Mouse (Mus musculus) activated CD4-positive, CD25-positive, alpha-beta regulatory T cell, adult 4 months (primary cell): ENCODE data around the gene D630023F18Rik. TPM values are rescaled to one million over a fixed set of nuclear protein-coding genes. Genes with fewer than 3 reads are reported as not detected.

ENCODE experiments used
- ATAC-seq: one replicate; pipeline ENCODE4 v1.8.0; 2017
- polyA plus RNA-seq, 2 experiments: library from polyadenylated mRNA; unstranded; fragments of 100-300 nt; shearing (Covaris generic); gene quantifications; one replicate each; pipeline ENCODE4 v1.2.1; 2017

D630023F18Rik gene
- not detected for polyA plus RNA-seq

- no peak for ATAC-seq
Observed at GRCm38 (mm10) chr1:65122574-65123372, at the start of gene D630023F18Rik. Gene D630023F18Rik, minus strand, starts transcription at chr1:65123214.

DNA sequence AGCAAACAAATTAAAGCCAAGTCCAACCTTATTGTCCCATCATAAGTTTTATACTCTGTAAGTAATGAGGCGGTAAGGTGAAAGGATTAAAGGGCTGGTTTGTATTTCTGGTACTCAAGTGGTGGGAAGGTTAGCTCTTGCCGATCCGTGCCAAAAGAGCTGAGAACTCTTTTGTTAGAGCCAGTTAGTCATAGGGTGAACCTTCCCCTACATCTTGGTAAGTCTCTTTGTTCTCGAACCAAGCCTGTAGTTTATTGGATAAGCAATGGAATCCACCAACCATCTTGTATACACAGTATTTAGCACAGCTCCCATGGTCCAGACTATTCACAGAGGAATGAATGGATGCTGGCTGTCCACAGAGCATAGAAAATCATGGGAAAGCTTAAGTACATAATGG, 48.6 kb upstream of the D630023F18Rik start:
- no peak for ATAC-seq

DNA sequence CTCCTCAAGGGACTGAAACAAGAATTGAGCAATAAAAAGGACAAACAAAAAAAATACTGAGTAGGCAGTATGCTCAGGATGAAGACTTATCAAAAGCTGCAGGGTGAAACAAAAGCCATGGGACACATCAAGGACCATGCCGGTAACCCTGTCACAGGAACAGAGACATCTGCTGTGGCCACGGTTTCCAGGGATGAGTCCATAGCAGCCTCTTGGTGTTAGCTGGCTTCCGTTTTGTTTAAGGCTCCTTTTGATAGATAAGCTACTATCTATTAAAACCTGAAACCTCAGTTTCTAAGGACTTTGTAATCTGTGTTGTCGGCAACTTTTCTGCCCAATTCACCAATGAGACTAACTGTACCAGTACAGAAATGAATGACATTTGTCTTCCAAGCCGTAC, 46.9 kb upstream of the D630023F18Rik start:
- ATAC-seq, result no peak

DNA sequence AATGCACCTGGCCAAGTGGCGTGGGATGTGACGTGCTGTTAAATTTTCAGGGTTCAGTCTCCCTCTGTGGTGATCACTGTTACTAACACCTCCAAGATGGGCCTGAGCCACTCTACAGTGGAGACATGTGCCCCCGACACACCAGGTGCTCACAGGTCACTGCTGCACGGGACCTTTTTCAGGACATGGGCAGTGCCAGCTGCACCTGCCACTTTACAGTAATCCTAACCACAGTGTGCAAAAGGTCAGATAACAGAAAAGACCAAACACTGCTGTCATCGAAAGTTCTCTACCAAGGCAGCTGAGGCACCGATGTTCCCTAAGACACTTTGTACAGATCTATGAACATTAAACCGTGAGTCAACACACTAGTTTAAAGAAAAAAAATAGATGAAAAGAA, 46.5 kb upstream of the D630023F18Rik start:
- no peak for ATAC-seq

- ATAC-seq, result no peak
Observed at GRCm38 (mm10) chr1:65167496-65167895, 44.5 kb upstream of the D630023F18Rik start.

DNA sequence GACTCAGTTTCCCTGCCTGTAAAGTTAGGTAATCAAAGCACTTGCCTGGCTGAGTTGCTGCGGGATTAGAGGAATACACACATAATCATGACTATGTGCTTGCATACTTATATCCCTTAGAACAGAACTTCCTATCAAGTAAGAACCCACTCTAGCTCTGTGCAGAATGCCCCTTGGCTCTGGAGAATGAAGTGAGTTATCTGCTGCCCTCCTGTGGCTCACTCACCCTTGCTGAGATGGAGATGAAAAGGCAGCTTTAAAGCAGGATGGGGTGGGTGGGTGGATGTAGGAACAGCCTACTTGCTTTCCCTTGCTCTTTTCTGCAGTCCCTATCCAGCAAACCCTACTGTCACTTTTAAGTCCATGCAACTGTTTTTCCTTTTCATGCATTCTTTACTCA, 39.2 kb upstream of the D630023F18Rik start:
- no peak for ATAC-seq

- no peak for ATAC-seq
Observed at GRCm38 (mm10) chr1:65156111-65156510, 33.1 kb upstream of the D630023F18Rik start.

DNA sequence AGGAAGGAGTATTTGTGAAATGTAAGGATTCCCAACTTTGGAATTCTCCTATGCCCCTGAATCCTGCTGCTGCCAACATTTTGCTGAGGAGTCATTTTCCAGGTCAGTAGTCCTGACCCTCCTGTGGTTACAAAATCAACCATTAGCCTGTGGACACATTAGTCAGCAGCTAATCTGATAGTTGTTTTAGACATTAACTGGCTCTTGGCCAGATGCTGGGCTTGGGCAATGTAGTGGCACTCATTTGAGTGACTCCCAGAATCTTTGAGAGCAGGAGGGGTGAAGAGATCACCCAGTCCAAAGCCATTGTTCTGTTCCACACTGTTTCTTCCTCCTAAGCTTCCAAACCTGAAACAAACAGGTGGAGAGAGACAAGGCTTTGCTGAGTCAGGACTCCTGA, 31.8 kb upstream of the D630023F18Rik start:
- no peak for ATAC-seq

- ATAC-seq, result no peak
Observed at GRCm38 (mm10) chr1:65147971-65148370, 25.0 kb upstream of the D630023F18Rik start.

GRCm38 (mm10) chr1:65147326-65147725, 24.3 kb upstream of the D630023F18Rik start:
- no peak for ATAC-seq

- no peak for ATAC-seq
Observed at GRCm38 (mm10) chr1:65146601-65147000, 23.6 kb upstream of the D630023F18Rik start.

DNA sequence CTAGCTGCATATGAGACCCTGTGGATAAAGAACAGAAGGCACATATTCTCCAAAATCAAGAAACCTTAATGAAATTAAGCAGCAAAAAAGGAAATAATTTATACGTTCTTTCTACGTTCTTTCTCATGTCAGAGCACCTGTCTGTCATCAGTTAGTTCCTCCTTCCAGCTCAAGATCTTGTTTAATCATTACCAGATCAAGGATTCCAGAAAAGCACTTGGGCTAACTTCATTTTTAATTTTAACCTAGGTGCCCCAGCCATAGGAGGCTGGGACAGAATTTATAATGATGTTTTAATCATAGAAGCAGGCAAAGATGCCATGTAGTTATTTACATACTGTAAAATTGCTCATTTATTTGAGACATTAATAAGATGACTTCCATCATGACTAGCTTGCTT, 21.8 kb upstream of the D630023F18Rik start:
- no peak for ATAC-seq

GRCm38 (mm10) chr1:65137560-65137959, 14.5 kb upstream of the D630023F18Rik start:
- no peak for ATAC-seq

DNA sequence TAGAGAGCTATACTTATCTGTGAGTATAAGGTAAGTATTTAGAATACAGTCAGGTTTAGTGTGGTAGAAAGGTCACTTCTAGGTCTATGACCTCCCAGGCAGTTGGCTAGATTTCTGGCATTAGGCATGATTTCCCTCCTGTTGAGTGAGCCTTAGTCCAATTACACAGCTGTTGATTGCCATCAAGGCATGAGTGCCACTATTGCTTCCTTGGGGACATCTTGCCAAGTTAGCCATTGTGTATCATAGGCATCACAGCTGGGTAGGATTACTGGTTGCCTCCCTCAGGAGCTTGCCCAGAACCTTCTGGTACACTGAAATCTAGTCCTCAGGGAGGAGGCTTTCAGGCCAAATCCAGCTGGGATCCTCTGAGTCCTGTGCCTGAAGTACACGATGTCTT, 9.8 kb upstream of the D630023F18Rik start:
- ATAC-seq, result no peak

- no peak for ATAC-seq
Observed at GRCm38 (mm10) chr1:65131671-65132070, 8.7 kb upstream of the D630023F18Rik start.

DNA sequence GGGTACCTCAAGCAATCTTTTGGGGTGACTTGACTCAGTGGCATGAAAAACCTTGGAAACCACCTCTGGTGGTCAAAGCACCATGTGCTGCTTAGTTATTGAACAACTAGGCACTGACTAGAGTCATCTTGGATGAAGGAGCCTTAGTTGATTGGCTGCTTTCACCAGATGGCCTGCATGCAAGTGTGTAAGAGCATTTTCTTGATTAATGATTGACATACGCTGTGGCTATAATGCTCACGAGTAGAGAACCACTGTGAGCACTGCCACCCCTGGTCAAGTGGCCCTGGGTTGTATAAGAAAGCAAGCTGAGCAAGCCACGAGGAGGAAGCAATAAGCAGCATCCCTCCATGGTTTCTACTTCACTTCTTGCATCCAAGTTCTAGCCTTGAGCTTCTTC, 7.2 kb upstream of the D630023F18Rik start:
- ATAC-seq, result no peak

DNA sequence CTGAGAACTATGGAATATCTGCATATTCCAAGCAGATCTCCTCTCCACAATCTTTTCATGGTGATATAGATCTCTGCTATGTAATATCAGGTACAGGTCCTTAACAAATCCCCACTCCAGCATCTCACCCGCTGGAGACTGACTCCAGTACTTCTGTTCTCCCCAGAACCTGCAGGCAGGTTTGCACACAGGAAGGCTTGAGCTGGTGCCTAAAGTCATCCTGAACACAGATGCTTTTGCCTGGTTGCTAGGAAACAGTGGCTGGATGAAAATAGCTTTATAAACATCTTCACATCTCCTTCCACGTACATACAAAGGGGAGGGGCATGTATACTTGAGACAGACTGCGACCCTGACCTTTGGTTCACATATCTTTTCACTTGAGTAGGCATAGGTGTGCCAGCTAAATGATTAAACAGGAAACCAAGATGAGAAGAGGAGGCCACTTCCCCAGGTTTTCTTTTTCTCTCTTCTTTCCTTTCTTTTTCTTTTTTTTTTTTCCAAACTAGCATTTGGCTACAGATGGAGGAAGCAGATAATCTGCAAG, 6.7 kb upstream of the D630023F18Rik start:
- ATAC-seq, result no peak

GRCm38 (mm10) chr1:65119438-65119837, 3.6 kb downstream of the D630023F18Rik start, which contains the start of gene Gm28845:
Gene Gm28845, minus strand, starts transcription at chr1:65119558.
- no peak for ATAC-seq

DNA sequence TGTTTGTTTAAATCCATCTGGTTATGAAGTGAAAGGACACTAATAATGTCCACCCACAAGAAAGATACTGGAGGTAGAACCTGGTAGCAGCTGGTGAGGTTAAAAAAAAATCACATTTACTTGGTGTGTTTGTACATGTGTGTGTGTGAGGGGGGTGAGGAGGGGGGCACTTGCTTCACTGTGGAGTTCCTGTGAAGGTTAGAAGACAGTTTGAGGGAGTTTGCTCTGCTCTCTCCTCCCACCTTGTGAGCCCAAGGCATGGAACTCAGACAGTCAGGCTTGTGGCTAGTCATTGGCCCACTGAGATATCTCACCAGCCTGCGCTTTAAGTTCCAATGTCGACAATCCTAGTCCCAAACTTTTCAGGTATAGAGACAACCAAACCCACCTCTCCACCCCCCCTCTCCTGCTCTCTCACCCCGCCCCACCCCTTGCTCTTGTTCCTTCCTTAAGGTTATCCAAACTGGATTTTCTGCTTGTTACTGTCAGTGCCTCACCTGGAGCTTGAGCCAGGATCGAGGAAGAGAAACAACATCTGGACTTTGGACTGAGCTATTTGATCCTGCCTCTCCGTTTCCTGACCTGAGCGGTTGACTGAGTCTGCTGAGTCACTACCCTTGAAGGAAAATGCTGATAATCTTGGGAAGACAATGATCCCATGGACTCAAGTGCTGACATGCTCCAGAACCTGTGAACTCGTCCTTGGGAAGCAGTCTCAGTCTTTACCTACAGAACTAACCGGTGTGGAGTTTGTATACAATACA, 4.7 kb downstream of the D630023F18Rik start:
- no peak for ATAC-seq

DNA sequence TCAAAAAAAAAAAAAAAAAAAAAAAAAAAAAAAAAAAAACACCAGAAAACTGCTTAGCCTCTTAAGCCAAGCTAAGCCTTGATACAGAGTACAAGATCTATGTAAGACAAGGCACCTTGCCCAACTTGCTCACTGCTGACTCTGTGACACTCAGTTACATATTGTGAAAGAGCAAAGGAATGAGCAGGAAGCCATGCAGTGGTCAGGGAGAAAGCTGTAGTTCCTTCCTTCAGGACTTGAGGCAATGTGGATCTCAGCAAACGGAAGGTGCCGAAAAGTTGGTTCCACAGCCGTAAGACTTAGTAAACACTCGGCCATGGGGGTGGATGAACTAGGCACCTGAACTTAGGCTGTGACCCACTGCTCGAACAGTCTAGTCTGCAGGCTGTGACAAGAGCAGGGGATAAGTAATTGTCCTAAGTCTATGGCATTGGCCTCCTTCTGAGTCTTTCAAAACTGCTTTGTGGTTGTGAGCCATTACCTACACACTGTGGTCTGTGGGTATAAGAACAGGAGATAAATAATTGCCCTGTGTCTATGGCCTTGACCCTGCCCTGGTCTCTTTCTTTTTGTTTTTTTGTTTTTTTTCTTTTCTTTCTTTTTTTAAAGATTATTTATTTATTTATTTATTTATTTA, 9.4 kb downstream of the D630023F18Rik start:
- ATAC-seq, result no peak

- ATAC-seq, result no peak
Observed at GRCm38 (mm10) chr1:65112807-65113196, 10.2 kb downstream of the D630023F18Rik start.

DNA sequence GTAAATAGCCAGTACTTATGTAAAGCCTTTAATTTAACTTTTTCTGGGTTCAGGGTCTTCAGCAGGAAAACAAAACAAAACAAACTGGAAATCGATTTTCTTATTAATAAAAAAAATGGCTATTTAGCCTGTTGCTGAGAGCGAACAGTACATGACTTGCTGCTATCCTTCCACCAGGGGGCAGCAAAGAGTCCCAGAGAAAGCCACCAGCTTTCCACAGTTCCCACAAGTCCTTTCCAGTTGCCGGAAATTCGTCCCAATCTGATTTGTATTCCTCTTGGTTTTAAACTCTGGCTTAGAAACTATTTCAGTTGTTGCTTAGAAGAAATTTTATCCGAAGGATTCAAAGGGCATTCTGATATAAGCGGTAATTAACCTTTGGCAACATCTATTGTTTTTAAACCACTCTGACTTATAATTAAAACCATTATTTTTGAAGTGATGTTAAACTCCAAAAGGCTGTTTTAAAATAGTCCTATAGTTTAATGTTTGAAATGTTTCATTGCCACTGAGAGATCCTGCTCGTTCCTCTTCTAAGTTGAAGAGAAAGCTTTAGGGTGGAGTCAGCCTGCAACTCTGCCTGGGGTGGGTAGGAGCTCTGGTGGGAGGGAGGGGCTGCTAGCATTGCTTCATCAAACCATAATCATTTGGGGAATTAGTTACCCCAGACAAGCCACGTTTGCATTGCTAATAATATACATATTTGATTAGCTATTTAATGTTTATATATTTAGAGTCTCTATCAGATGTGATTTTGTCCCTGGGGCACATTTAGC, 10.8 kb downstream of the D630023F18Rik start:
- no peak for ATAC-seq
